Mouse (Mus musculus): ENCODE measurements around the gene Trim71. TPM values are rescaled to one million over a fixed set of nuclear protein-coding genes. Genes with fewer than 3 reads are reported as not detected.
"Not testable (repeated sequence)": the region's sequence is repeated elsewhere in the genome, so short reads cannot be mapped to it uniquely, and the experiment has no call there.

The Trim71 gene
- total and polyA plus RNA-seq, 2 experiments from 2014 or later, result 0.13 to 0.19 TPM

DNA sequence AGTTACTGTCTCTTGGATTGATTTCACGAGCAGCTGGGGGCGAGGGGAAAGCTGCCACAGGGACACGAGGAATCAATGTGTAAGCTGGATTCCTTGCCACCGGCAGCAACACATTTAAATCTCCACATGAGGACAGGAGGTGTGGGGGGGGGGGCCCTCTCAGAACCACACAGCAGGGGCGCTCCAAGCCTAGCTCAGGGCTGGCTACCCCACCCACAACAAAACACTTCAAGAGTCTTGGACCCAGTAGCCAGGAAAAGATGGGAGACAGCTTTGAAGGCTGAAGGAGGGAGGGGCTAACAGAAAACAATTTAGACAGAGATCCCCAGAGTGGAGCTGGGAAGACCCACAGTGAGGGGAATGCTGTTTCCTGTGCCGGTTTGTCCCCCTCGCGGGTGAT is 38.3 kb downstream of the Trim71 start:
- peak; percentile 25; the same call in 1 of the 2 replicates for ATAC-seq
- 9% methylated on average over 8 of the region's 8 CpGs for WGBS

GRCm38 (mm10) chr9:114525073-114525633 is 39.0 kb downstream of the Trim71 start:
- no peak overlapping the region for H3K4me3 ChIP-seq (ENCODE audit: low read depth, low read length)
- no peak for TF ChIP-seq CTCF (IDR thresholded peaks at IDR 0.05; ENCODE audit: low read depth)
- WGBS, result 90% methylated on average over 14 of the region's 15 CpGs

More for the DNA sequence above, 38.3 kb downstream of the Trim71 start:
- Histone ChIP-seq H3K9ac (no peak overlapping the region), H3K4me2 (ENCODE audit: low read depth) (no peak overlapping the region), H3K36me3 (ENCODE audit: insufficient read depth) (no peaks in the 10 kb centered on the region), H3K9me3 (ENCODE audit: low read length) (no peaks in the 10 kb centered on the region), H3K27me3 (ENCODE audit: insufficient read depth, low read length) (no peaks in the 10 kb centered on the region; the same call in 1 of the 2 replicates), H3K4me3 (ENCODE audit: low read depth, low read length) (no peak overlapping the region), H3K27ac (ENCODE audit: low read depth, low read length) (no peak overlapping the region), H3K4me1 (ENCODE audit: insufficient read depth) (no peaks in the 10 kb centered on the region)
- TF ChIP-seq CTCF (IDR thresholded peaks at IDR 0.05; ENCODE audit: low read depth), result no peak
- no peak for DNase-seq

GRCm38 (mm10) chr9:114522501-114522900 is 41.7 kb downstream of the Trim71 start:
- H3K36me3 ChIP-seq (ENCODE audit: insufficient read depth), result no peaks in the 10 kb centered on the region
- no peak for ATAC-seq
- DNase-seq, result no peak
- no peak for TF ChIP-seq CTCF (IDR thresholded peaks at IDR 0.05; ENCODE audit: low read depth)
- H3K9ac ChIP-seq, result no peak overlapping the region
- no peaks in the 10 kb centered on the region for H3K4me1 ChIP-seq (ENCODE audit: insufficient read depth)
- 92% methylated on average over 9 of the region's 9 CpGs for WGBS
- no peaks in the 10 kb centered on the region for H3K9me3 ChIP-seq (ENCODE audit: low read length)
- H3K4me3 ChIP-seq (ENCODE audit: low read depth, low read length), result no peak overlapping the region
- no peak overlapping the region for H3K27ac ChIP-seq (ENCODE audit: low read depth, low read length)
- no peak overlapping the region for H3K4me2 ChIP-seq (ENCODE audit: low read depth)
- H3K27me3 ChIP-seq (ENCODE audit: insufficient read depth, low read length), result no peaks in the 10 kb centered on the region; the same call in 1 of the 2 replicates

More at GRCm38 (mm10) chr9:114525073-114525633, 39.0 kb downstream of the Trim71 start:
- Histone ChIP-seq H3K4me2 (ENCODE audit: low read depth) (no peak overlapping the region), H3K4me1 (ENCODE audit: insufficient read depth) (no peaks in the 10 kb centered on the region), H3K9me3 (ENCODE audit: low read length) (no peaks in the 10 kb centered on the region), H3K27me3 (ENCODE audit: insufficient read depth, low read length) (no peaks in the 10 kb centered on the region; the same call in 1 of the 2 replicates), H3K9ac (no peak overlapping the region), H3K27ac (ENCODE audit: low read depth, low read length) (no peak overlapping the region), H3K36me3 (ENCODE audit: insufficient read depth) (no peaks in the 10 kb centered on the region)
- ATAC-seq (no peak), DNase-seq (no peak)

DNA sequence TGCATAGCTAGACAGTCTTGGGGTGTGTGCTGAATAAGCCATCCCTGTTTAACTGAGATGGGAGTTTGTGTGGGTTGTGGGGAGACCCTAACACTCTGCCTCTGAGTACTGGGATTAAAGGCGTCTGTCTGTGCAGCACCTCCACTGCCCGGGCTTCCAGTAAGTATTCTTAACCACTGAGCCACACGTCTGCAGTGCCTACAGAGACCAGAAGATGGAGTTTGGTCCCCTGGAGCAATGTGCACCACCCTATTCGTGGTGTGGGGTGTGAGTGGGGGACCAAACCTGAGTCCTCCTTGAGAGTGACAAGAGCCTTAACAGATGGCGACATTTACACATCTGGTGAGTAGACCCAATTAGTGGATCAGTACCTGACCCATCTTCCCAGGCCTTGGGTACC is 42.1 kb downstream of the Trim71 start:
- H3K4me1 ChIP-seq (ENCODE audit: insufficient read depth), result no peaks in the 10 kb centered on the region
- no peak for TF ChIP-seq CTCF (IDR thresholded peaks at IDR 0.05; ENCODE audit: low read depth)
- H3K27ac ChIP-seq (ENCODE audit: low read depth, low read length), result no peak overlapping the region
- ATAC-seq (no peak), DNase-seq (no peak)
- H3K4me2 ChIP-seq (ENCODE audit: low read depth), result no peak overlapping the region
- no peaks in the 10 kb centered on the region; the same call in 1 of the 2 replicates for H3K27me3 ChIP-seq (ENCODE audit: insufficient read depth, low read length)
- H3K4me3 ChIP-seq (ENCODE audit: low read depth, low read length), result no peak overlapping the region
- WGBS, result 51% methylated on average over 5 of the region's 5 CpGs
- no peak overlapping the region for H3K9ac ChIP-seq
- H3K9me3 ChIP-seq (ENCODE audit: low read length), result no peaks in the 10 kb centered on the region
- no peaks in the 10 kb centered on the region for H3K36me3 ChIP-seq (ENCODE audit: insufficient read depth)

- not testable (repeated sequence) for H3K36me3 ChIP-seq (ENCODE audit: insufficient read depth); H3K9me3 ChIP-seq (ENCODE audit: low read length); H3K27ac ChIP-seq (ENCODE audit: low read depth, low read length); H3K4me2 ChIP-seq (ENCODE audit: low read depth); DNase-seq; H3K4me1 ChIP-seq (ENCODE audit: insufficient read depth); H3K9ac ChIP-seq; ATAC-seq; H3K4me3 ChIP-seq (ENCODE audit: low read depth, low read length); H3K27me3 ChIP-seq (ENCODE audit: insufficient read depth, low read length)
- 71% methylated on average over 4 of the region's 4 CpGs for WGBS
These were observed 43.6 kb downstream of the Trim71 start for GRCm38 (mm10) chr9:114520529-114520928.

DNA sequence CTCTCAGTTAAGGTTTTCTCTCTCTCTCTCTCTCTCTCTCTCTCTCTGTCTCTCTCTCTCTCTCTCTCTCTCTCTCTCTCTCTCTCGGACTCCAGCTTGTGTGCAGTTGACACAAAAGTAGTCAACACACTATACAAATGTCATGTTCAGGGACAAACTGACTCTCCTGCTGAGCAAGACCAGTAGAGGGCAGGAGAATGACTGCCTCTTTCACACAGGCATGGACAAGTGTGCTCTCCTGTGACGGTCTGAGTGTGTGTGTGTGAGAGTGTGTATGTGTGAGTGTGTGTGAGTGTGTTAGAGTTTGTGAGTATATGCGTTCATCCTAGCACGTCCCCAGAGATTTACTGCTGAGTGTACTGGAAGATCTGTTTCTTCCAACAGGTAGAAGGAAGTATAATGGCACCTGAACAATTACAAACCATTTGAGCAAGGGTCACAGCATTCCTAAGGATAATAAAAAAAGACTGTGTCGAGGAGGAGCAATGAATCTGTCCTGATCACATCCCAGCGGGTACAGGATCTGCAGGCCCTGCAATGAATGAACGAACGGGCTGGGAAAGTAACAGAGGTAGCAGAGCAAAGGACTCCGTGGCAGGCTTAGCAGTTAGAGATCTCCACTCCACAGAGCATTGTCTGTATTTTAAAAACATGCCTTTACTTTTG is 45.2 kb downstream of the Trim71 start:
- DNase-seq (no peak), ATAC-seq (no peak)
- no peak overlapping the region for H3K4me2 ChIP-seq (ENCODE audit: low read depth)
- no peaks in the 10 kb centered on the region for H3K27me3 ChIP-seq (ENCODE audit: insufficient read depth, low read length)
- no peaks in the 10 kb centered on the region for H3K36me3 ChIP-seq (ENCODE audit: insufficient read depth)
- no peak overlapping the region for H3K4me3 ChIP-seq (ENCODE audit: low read depth, low read length)
- H3K4me1 ChIP-seq (ENCODE audit: insufficient read depth), result no peaks in the 10 kb centered on the region
- no peaks in the 10 kb centered on the region for H3K9me3 ChIP-seq (ENCODE audit: low read length)
- WGBS, result 61% methylated on average over 9 of the region's 9 CpGs
- TF ChIP-seq CTCF (IDR thresholded peaks at IDR 0.05; ENCODE audit: low read depth), result 0 out of 2 replicates have a peak, but pooled peaks have one; percentile 20
- H3K27ac ChIP-seq (ENCODE audit: low read depth, low read length), result no peak overlapping the region
- H3K9ac ChIP-seq, result no peak overlapping the region

DNA sequence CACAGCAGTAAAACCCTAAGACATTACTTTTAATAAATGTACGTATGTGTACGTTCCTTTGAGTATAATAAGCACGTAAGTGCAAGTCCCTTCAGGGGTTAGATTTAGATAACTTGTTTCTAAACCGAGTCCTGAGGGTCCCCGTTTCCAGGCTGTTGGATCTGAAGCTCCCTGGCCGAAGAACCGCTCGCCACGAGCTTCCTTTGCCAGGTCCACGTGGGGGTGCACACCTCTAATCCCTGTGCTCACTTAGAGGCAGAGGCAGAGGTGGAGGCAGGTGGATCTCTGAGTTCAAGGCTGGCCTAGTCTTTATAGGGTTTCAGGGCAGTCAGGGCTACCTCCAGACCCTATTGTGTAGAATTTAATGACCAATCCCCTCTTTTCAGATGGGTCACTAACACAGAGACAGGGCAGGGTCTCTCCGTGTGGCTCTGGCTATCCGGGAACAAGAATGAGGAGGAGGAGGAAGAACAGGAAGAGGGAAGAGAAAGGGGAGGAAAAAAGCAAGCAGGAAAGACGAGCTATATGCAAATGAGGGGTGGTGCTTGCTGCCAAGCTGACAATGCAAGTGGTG is 46.2 kb downstream of the Trim71 start:
- 0 out of 2 replicates have a peak, but pooled peaks cover 6% of the 10 kb centered on the region for H3K9me3 ChIP-seq (ENCODE audit: low read length)
- no peaks in the 10 kb centered on the region for H3K27me3 ChIP-seq (ENCODE audit: insufficient read depth, low read length)
- no peak overlapping the region for H3K9ac ChIP-seq
- no peak overlapping the region for H3K4me2 ChIP-seq (ENCODE audit: low read depth)
- no peak overlapping the region for H3K27ac ChIP-seq (ENCODE audit: low read depth, low read length)
- WGBS, result 79% methylated on average over 13 of the region's 13 CpGs
- H3K4me3 ChIP-seq (ENCODE audit: low read depth, low read length), result no peak overlapping the region
- H3K36me3 ChIP-seq (ENCODE audit: insufficient read depth), result 0 out of 2 replicates have a peak, but pooled peaks cover 3% of the 10 kb centered on the region
- no peak for ATAC-seq
- TF ChIP-seq CTCF (IDR thresholded peaks at IDR 0.05; ENCODE audit: low read depth), result no peak
- no peak for DNase-seq
- no peaks in the 10 kb centered on the region for H3K4me1 ChIP-seq (ENCODE audit: insufficient read depth)

All from forebrain, postnatal 0 days (tissue).